Mouse (Mus musculus) Patski (cell line): ENCODE data around the gene Xrra1. TPM values are rescaled to one million over a fixed set of nuclear protein-coding genes. Genes with fewer than 3 reads are reported as not detected.
"Not testable (repeated sequence)": the region's sequence is repeated elsewhere in the genome, so short reads cannot be mapped to it uniquely, and the experiment has no call there.

ENCODE experiments used
- ATAC-seq: fragments of 100-300 bp; one replicate; pipeline ENCODE4 v1.8.0; 2021
- CTCF ChIA-PET: fragments of 350-600 bp; sonication (Branson Sonifier 250); formaldehyde crosslinking; loops from one replicate; lab custom pipeline; 2022; ENCODE audit warnings: inconsistent platforms; lab: Charles Lee
- POLR2A ChIA-PET: fragments of 350-600 bp; sonication (Branson Sonifier 250); formaldehyde crosslinking; loops from one replicate; lab custom pipeline; 2022; ENCODE audit warnings: antibody characterized with exemption, inconsistent platforms; lab: Charles Lee
- DNase-seq: peaks from one replicate; pipeline ENCODE4 v3.0.0-alpha.2; 2011; ENCODE audit warnings: low read depth, low spot score
- H3K27me3 ChIP-seq: fragments of 371-371 bp; one replicate; pipeline ENCODE4 v1.5.1; 2021
- CTCF ChIP-seq: fragments of 100-300 bp; IDR thresholded peaks from one replicate; pipeline ENCODE4 v1.5.1; 2021
- in situ Hi-C: fragments of 300-500 bp; cut with MboI; formaldehyde crosslinking; loops from 3 replicates; pipeline ENCODE4 v1.11.1; 2018; ENCODE audit warnings: low pct_unique_long_range_greater_than_20kb, mixed read lengths
- polyA plus RNA-seq: library from polyadenylated mRNA; unstranded; gene quantifications from one replicate; pipeline ENCODE4 v1.2.3, GENCODE M21; 2021

Xrra1 gene
- polyA plus RNA-seq, 1 experiment from 2014 or later, result 0.60 TPM

DNA sequence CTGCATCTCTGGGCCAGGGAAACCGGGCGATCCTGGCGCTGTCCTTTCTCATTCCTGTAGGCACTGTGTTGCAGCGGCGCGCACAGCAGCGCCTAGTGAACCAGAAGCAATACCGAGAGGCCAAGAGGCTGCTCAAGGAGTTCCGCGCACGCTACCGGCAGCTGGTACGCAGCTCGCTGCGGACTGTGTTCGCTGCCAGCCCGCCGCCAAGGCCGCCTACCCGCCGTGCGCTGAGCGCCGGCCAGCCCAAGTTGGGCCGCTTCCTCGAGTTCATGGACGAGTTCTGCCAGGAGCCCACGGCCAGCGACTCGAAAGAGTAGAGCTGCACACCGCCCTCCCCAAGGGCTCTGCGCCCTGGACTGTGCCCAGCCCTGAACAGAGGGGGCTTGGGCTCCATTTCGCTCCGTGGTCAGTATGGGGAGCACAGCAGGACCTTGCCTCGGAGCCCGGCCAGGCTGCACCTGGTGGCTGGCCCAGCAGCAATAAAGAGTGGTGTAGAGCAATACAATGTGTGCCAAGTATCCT is 58.5 kb downstream of the Xrra1 start:
- CTCF ChIA-PET, result interaction anchor here (1.1 to 1.6 kb wide), 2 partner anchors 10 to 13 kb away, joined by 3 to 6 read pairs; no protein-coding TSS in a partner anchor
- DNase-seq (no peak), ATAC-seq (no peak)
- in situ Hi-C loops, result no loop called here
- no peak for TF ChIP-seq CTCF
- H3K27me3 ChIP-seq, result no peaks in the 10 kb centered on the region
- POLR2A ChIA-PET, result no interaction called here

DNA sequence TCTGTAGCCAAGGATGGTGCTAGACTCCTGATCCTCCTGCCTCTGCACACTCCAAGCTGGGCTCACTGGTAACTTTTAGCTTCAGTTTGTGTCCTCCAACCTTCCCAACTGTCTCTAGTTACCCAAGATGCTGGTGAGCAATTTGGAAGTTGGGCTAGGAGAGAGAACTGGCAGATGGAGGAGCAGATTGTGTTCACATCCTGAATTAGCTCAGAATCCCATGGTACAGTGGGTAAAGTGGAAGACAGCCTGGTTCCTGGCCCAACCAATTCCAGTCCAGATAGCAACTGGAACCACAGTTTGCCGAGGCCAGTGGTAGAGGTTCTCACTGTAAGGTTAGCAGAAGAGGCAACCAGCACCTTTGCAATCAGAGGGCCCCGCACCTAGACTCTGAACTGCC is 60.2 kb downstream of the Xrra1 start:
- H3K27me3 ChIP-seq, result no peaks in the 10 kb centered on the region
- no peak for DNase-seq
- in situ Hi-C loops, result no loop called here
- ChIA-PET POLR2A (no interaction called here), CTCF (no interaction called here)
- TF ChIP-seq CTCF, result no peak
- no peak for ATAC-seq

DNA sequence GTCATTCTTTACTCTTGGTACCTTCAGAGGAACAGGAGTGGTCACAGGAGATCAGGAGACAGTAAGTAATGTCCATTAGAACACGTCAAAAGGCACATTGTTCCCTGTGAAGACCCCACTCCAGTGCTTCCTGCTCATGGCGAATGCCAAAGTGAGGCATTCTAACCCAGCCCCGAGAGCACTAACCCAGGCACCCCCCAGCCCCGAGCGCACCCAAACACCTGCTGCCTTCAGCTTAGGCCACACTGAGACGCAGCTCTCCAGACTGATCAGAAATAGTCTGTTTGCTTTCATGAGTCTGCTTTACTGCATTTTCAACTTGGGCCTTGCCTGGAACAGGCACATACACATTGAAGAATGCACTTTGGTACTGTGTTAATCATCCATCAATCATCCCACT is 61.1 kb downstream of the Xrra1 start:
- H3K27me3 ChIP-seq, result no peaks in the 10 kb centered on the region
- ATAC-seq (no peak), DNase-seq (no peak)
- CTCF ChIA-PET, result no interaction called here
- TF ChIP-seq CTCF, result no peak
- in situ Hi-C loops, result loop anchor here (10.0 kb wide), 1 partner anchor 65 kb away; the partner anchor contains the start of gene Rnf169
- POLR2A ChIA-PET, result no interaction called here

DNA sequence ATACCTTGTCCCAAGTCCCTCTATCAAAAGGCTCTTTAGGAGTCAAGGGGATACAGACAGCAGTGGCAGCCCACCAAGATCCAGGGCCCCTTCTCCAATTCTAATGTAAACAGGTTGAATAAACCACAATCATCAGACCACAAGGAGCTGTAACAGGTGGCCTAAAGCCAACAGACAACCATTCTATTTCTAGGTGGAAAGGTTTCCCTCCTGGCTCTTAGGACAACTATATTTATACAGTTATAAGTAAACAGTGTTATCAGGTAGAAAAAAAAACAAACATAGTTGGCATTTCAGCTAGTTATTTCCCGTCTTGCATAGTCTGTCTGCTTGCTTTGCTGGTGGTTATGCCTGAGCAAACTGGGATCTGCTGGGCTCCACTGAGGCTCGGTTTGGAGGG is 61.5 kb downstream of the Xrra1 start:
- in situ Hi-C loops, result loop anchor here (10.0 kb wide), 1 partner anchor 64 kb away; the partner anchor contains the start of gene Rnf169
- H3K27me3 ChIP-seq, result no peaks in the 10 kb centered on the region
- ChIA-PET CTCF (interaction anchor here (1.2 to 4.0 kb wide), 2 partner anchors 33 to 60 kb away, joined by 3 to 17 read pairs; partner anchors contain the start of gene Rnf169), POLR2A (interaction anchor here (0.7 kb wide), 1 partner anchor 12 kb away, joined by 3 read pairs; no protein-coding TSS in a partner anchor)
- TF ChIP-seq CTCF, result no peak
- DNase-seq, result no peak
- no peak for ATAC-seq

DNA sequence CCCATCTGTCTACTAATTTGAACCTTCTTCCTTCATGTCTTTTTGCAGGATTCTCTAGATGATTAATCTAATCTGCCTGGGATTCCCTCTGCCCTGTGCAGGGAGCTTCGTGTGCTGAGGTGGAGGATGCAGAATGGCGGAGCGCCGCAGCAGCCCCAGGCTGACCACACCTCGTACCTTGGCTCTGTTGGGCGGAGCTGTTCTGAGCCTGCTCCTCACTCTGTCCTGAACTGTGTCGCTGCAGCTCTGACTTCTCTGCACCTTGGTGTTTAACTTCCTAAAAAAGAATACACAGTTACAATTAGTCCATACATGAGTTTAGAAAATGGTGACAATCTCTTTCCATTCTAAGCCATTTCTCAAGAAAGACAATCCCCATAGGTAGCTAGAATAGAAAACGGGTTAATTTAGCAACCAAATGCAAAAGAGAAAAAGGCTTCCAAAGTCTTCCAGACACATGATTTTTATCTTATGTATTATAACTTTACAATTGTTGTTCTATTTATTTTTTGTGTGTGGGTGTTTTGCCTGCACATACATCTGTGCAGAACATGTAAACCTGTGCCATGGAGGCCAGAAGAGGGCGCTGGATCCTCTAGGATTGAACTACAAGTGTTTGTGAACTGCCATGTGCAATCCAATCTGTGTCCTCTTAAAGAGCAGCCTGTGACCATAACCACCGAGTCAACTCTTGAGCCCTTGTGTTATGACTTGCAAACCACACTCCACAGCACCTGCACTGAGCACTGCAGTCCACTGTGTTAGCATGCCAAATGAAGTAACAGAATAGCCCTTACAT is 68.2 kb downstream of the Xrra1 start:
- in situ Hi-C loops, result loop anchor here (10.0 kb wide), 1 partner anchor 58 kb away; the partner anchor contains the start of gene Rnf169
- ATAC-seq (no peak), DNase-seq (no peak)
- CTCF ChIA-PET, result interaction anchor here (0.8 to 2.5 kb wide), 6 partner anchors 11 to 61 kb away, joined by 3 to 18 read pairs (median 6); partner anchors contain the start of gene Rnf169
- POLR2A ChIA-PET, result no interaction called here
- TF ChIP-seq CTCF, result peak; percentile 81
- no peaks in the 10 kb centered on the region for H3K27me3 ChIP-seq

DNA sequence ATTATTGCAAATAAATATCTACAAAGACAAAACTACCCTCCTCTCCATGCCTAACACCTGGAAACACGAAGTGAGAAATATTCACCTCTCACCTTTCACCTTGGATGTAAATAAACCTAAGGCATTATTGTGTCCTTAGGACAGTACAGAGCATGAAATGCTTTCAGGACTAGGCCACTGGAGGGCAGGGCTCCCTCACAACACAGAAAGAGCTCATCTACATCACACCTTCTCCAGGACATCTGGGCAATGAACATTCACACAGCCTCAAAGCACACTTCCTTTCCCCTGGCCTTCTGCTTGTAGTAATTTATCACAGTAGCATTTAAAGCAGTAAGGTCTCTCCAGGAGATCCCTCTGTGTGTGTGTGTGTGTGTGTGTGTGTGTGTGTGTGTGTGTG is 76.8 kb downstream of the Xrra1 start:
- in situ Hi-C loops, result no loop called here
- no peaks in the 10 kb centered on the region for H3K27me3 ChIP-seq
- no peak for ATAC-seq
- DNase-seq, result no peak
- ChIA-PET POLR2A (interaction anchor here (0.7 to 1.2 kb wide), 2 partner anchors 45 to 79 kb away, joined by 4 to 6 read pairs; partner anchors contain the start of gene Rnf169), CTCF (interaction anchor here (1.1 to 1.8 kb wide), 3 partner anchors 17 to 53 kb away, joined by 5 to 8 read pairs (median 6); no protein-coding TSS in a partner anchor)
- peak; percentile 55 for TF ChIP-seq CTCF

DNA sequence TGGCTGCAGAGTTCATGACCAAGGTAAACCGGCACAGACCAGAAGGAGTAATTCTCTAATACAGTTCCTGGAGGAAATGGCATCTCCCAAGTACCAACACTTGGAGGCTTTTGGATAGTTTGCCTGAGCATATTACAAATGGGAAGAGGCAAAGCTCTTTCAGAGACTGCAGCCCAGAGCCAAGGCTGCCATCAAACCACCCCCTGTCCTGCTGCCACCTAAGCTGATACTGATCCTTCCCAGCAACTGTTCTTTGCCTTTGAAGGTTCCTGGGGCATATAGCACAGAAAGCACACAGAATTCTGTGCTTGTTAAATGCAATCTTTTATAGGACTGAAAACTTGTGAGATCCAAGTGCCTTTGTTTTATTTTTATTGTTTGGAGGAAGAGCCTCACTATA is 81.8 kb downstream of the Xrra1 start:
- ATAC-seq (no peak), DNase-seq (no peak)
- TF ChIP-seq CTCF, result no peak
- H3K27me3 ChIP-seq, result no peaks in the 10 kb centered on the region
- POLR2A ChIA-PET, result no interaction called here
- CTCF ChIA-PET, result no interaction called here
- in situ Hi-C loops, result loop anchor here (5.0 kb wide), 1 partner anchor 37 kb away; no protein-coding TSS in a partner anchor

DNA sequence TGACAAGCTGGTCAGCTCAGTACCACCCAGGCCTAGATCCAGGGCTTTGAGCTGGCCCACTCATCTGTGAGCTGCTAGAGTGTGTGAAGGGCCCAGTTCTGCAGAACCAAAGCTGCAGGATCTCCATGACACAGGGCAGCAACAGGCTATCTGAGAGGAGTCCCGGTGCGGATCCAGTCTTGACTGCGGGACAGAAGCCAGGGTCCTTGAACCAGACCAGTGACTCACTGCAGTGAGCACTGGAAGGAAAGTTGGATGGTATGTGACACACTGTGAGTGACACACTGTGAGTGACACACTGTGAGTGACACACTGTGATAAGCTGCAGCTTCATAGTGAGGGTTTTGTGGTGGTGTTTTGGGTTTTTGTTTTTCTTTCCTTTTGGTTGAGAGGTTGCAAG is 85.6 kb downstream of the Xrra1 start:
- ATAC-seq, result no peak
- no peaks in the 10 kb centered on the region for H3K27me3 ChIP-seq
- POLR2A ChIA-PET, result no interaction called here
- CTCF ChIA-PET, result no interaction called here
- in situ Hi-C loops, result loop anchor here (5.0 kb wide), 1 partner anchor 33 kb away; no protein-coding TSS in a partner anchor
- DNase-seq, result no peak
- TF ChIP-seq CTCF, result no peak

DNA sequence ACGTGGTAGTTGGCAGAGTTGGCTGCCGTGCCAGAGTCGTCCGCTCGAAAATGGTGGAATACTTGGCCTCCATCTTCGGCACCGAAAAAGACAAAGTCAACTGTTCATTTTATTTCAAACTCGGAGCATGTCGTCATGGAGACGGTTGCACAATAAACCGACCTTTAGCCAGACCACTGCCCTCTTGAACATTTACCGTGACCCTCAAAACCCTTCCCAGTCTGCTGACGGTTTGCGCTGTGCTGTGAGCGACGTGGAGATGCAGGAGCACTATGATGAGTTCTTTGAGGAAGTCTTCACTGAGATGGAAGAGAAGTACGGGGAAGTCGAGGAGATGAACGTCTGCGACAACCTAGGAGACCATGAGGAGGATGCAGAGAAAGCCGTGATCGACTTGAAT is 86.1 kb downstream of the Xrra1 start:
- POLR2A ChIA-PET, DNase-seq, ATAC-seq, CTCF ChIA-PET, in situ Hi-C loops, H3K27me3 ChIP-seq: not testable (repeated sequence)

DNA sequence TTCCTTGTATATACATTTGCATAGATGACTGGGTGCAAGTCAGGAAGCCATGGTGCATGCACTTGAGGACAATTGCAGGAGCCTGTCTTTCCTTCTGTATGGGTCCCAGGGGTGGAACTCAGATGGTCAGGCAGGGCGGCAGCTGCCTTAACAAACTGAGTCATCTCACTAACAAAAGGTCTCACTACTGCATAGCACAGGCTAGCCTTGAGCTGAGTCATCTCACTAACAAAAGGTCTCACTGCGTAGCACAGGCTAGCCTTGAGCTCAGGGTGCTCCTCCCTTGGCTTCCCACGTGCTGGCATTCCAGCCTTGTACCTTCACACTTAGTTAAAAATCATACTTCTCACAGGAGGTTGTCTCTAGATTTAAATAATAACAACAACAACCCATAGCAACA is 87.0 kb downstream of the Xrra1 start:
- no peak for TF ChIP-seq CTCF
- CTCF ChIA-PET, result no interaction called here
- in situ Hi-C loops, result no loop called here
- ATAC-seq (no peak), DNase-seq (no peak)
- POLR2A ChIA-PET, result no interaction called here
- H3K27me3 ChIP-seq, result no peaks in the 10 kb centered on the region

DNA sequence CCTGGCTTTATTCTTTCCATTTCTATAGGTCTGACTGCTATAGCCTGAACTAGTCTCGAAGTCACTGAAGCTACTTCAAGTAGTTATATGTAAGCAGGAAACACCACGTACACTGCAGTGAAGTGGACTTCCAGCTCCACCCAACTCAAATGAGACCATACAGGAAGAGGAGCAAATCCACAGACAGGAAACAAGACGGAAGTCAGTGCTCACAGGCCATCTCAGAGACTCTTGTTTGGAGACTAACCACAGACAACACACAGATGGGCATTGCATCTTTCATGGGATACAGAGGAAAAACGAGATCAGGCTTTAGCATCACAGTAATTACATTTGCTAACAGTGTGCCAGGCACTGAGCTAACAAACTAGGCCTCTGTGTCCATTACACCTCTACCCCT is 87.4 kb downstream of the Xrra1 start:
- no peak for DNase-seq

More for the DNA sequence above, 87.4 kb downstream of the Xrra1 start:
- ATAC-seq, result no peak
- CTCF ChIA-PET, result interaction anchor here (1.0 to 1.3 kb wide), 2 partner anchors 16 to 18 kb away, joined by 3 to 7 read pairs; no protein-coding TSS in a partner anchor
- in situ Hi-C loops, result no loop called here
- no peak for TF ChIP-seq CTCF
- H3K27me3 ChIP-seq, result no peaks in the 10 kb centered on the region
- POLR2A ChIA-PET, result no interaction called here
